ENCODE assay signal across 8 mouse cellular contexts in the genomic region with DNA sequence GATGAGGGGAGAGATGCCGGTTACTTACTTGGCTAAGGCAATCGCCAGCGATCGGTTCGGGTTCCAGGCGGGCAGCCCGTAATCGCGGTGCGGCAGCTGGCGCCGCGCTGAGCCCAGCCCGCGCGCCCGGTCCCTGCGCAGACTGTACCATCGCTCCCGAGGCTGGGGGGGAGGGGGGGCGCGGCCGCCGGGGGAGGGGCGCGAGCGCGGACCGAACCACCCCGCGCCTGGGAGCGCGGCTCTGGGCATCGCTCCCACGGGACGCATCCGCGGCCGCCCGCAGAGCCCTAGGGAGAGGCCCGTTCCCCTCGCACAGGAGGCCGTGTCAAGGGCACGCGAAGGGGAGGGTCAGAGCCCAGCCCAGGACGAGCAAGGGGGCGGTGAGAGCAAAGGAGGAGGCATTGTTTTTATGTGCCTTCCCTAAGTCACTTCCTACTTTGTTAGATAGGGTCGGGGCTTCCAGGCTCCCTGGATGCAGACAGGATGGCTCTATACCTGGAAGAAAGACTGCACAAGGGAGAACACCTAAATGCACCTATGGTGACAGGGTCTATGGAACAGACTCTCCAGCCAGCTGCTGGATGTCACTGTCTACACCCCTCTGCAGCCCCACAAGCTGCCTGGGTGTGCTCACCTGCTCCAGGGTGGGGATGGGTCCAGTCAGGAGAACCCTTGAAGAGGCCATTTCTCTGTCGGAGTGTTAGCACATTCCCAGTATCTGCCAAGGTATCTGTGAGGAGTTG.
DNase-seq lines count a peak whose midpoint lies in the region; ATAC-seq and TF ChIP-seq lines count a peak whose summit lies in the region.

No protein-coding gene starts in this region.

- H3K4me3 ChIP-seq in gastrocnemius, adult 2 months = peak overlapping the region; percentile 51
- H3K4me3 ChIP-seq in embryonic facial prominence, embryonic 12.5 days = peak overlapping the region; percentile 43
- H3K4me3 ChIP-seq in midbrain, embryonic 12.5 days = peak overlapping the region; percentile 55

- under 1% methylated on average over 46 of the region's 49 CpGs for WGBS in embryonic facial prominence, embryonic 12.5 days
- under 1% methylated on average over 44 of the region's 49 CpGs for WGBS in midbrain, embryonic 12.5 days

- peak overlapping the region; percentile 80 for H3K4me2 ChIP-seq in embryonic facial prominence, embryonic 12.5 days (replicated peaks)
- peak overlapping the region; percentile 68 for H3K4me2 ChIP-seq in midbrain, embryonic 12.5 days (replicated peaks)

- peaks cover 4% of the 10 kb centered on the region; the same call in 1 of the 2 replicates for H3K4me1 ChIP-seq in embryonic facial prominence, embryonic 12.5 days
- H3K4me1 ChIP-seq in midbrain, embryonic 12.5 days = peaks cover 33% of the 10 kb centered on the region

- DNase-seq in gastrocnemius, adult 2 months = no peak
- no peak for DNase-seq in gastrocnemius, postnatal 4 days (ENCODE audit: low spot score in 2 of 2)
- DNase-seq in Muller cell, postnatal 12 days (ENCODE audit: inconsistent ontology term) = peak; percentile 66
- peak; percentile 52 for DNase-seq in layer of hippocampus, adult 9-11 months
- no peak for DNase-seq in urinary bladder, postnatal 10 days (ENCODE audit: low spot score)

- no peak for TF ChIP-seq CTCF in gastrocnemius, adult 2 months (IDR thresholded peaks at IDR 0.05)

- intact Hi-C loops in gastrocnemius, adult 2 months (cut with DNase I) = no loop called here

- H3K27ac ChIP-seq in gastrocnemius, adult 2 months = no peak overlapping the region
- no peak overlapping the region for H3K27ac ChIP-seq in embryonic facial prominence, embryonic 12.5 days
- H3K27ac ChIP-seq in midbrain, embryonic 12.5 days (replicated peaks) = peak overlapping the region; percentile 56

- peak overlapping the region; percentile 49 for H3K9ac ChIP-seq in embryonic facial prominence, embryonic 12.5 days
- H3K9ac ChIP-seq in midbrain, embryonic 12.5 days (replicated peaks) = peak overlapping the region; percentile 59

- H3K27me3 ChIP-seq in embryonic facial prominence, embryonic 12.5 days = peaks cover 55% of the 10 kb centered on the region
- peaks cover 61% of the 10 kb centered on the region for H3K27me3 ChIP-seq in midbrain, embryonic 12.5 days

- no peaks in the 10 kb centered on the region for H3K36me3 ChIP-seq in embryonic facial prominence, embryonic 12.5 days
- H3K36me3 ChIP-seq in midbrain, embryonic 12.5 days = no peaks in the 10 kb centered on the region

- H3K9me3 ChIP-seq in embryonic facial prominence, embryonic 12.5 days = no peaks in the 10 kb centered on the region
- no peaks in the 10 kb centered on the region for H3K9me3 ChIP-seq in midbrain, embryonic 12.5 days

- peak; percentile 24; the same call in 1 of the 2 replicates for ATAC-seq in embryonic facial prominence, embryonic 12.5 days (ENCODE audit: insufficient number of reproducible peaks, insufficient read depth, low FRiP score, low TSS enrichment)
- ATAC-seq in midbrain, embryonic 12.5 days (ENCODE audit: low FRiP score, low read depth) = peak; percentile 80
- ATAC-seq in monocyte, adult 5-6 weeks (replicated peaks; ENCODE audit: insufficient number of reproducible peaks, low FRiP score, low TSS enrichment, poor library complexity, severe bottlenecking) = no peak

Comparison
In these comparisons a context has a peak if more than half of its experiments do, and no peak if none do; other contexts are left out.
1. DNase-seq: peak in Muller cell, postnatal 12 days (single experiment) and layer of hippocampus, adult 9-11 months (single experiment); none in gastrocnemius, adult 2 months (single experiment), gastrocnemius, postnatal 4 days (0 of 2) and urinary bladder, postnatal 10 days (single experiment).
2. Peak in every context shown above with its lines, with median percentiles within 50 percentile points of each other: H3K4me3 ChIP-seq.